Mouse (Mus musculus): ENCODE data around the gene Akap7. TPM values are rescaled to one million over a fixed set of nuclear protein-coding genes. Genes with fewer than 3 reads are reported as not detected.

Akap7 gene
- total and polyA plus RNA-seq, 2 experiments = 2.1 to 11.8 TPM

GRCm38 (mm10) chr10:25296286-25296656 lies 11.4 kb downstream of the Akap7 start:
- Histone ChIP-seq H3K27ac (replicated peaks; ENCODE audit: insufficient read depth, low read depth, low read length) (peak overlapping the region; percentile 35), H3K9ac (ENCODE audit: low read depth, low read length) (peak overlapping the region; percentile 39), H3K4me3 (ENCODE audit: insufficient read depth, low read depth, low read length) (peak overlapping the region; percentile 68), H3K79me2 (ENCODE audit: control insufficient read depth, insufficient read depth, low read length) (no peaks in the 10 kb centered on the region), H3K4me1 (ENCODE audit: control insufficient read depth, insufficient read depth, low read length) (no peaks in the 10 kb centered on the region), H3K27me3 (ENCODE audit: control insufficient read depth, insufficient read depth, low read length) (no peaks in the 10 kb centered on the region), H3K36me3 (ENCODE audit: control insufficient read depth, insufficient read depth, low read length) (no peaks in the 10 kb centered on the region)
- TF ChIP-seq CTCF (IDR thresholded peaks at IDR 0.05; ENCODE audit: low read depth, low read length) = no peak
- no peak for TF ChIP-seq POLR2A (IDR thresholded peaks at IDR 0.05; ENCODE audit: extremely low read depth, insufficient read depth, low read length)
- DNase-seq (ENCODE audit: extremely low read depth, low read depth, low spot score) = peak; percentile 26
- WGBS = 20% methylated on average over 8 of the region's 8 CpGs

GRCm38 (mm10) chr10:25295836-25296235 lies 11.8 kb downstream of the Akap7 start:
- Histone ChIP-seq H3K27ac (replicated peaks; ENCODE audit: insufficient read depth, low read depth, low read length) (no peak overlapping the region), H3K79me2 (ENCODE audit: control insufficient read depth, insufficient read depth, low read length) (no peaks in the 10 kb centered on the region), H3K4me1 (ENCODE audit: control insufficient read depth, insufficient read depth, low read length) (no peaks in the 10 kb centered on the region), H3K9ac (ENCODE audit: low read depth, low read length) (no peak overlapping the region), H3K27me3 (ENCODE audit: control insufficient read depth, insufficient read depth, low read length) (no peaks in the 10 kb centered on the region), H3K36me3 (ENCODE audit: control insufficient read depth, insufficient read depth, low read length) (no peaks in the 10 kb centered on the region), H3K4me3 (ENCODE audit: insufficient read depth, low read depth, low read length) (no peak overlapping the region)
- 86% methylated on average over 9 of the region's 9 CpGs for WGBS
- TF ChIP-seq POLR2A (IDR thresholded peaks at IDR 0.05; ENCODE audit: extremely low read depth, insufficient read depth, low read length) (no peak), CTCF (IDR thresholded peaks at IDR 0.05; ENCODE audit: low read depth, low read length) (no peak)
- no peak for DNase-seq (ENCODE audit: extremely low read depth, low read depth, low spot score)

GRCm38 (mm10) chr10:25294999-25295398 lies 12.7 kb downstream of the Akap7 start:
- 78% methylated on average over 7 of the region's 7 CpGs for WGBS
- Histone ChIP-seq H3K36me3 (ENCODE audit: control insufficient read depth, insufficient read depth, low read length) (no peaks in the 10 kb centered on the region), H3K4me1 (ENCODE audit: control insufficient read depth, insufficient read depth, low read length) (peaks cover 1% of the 10 kb centered on the region; the same call in 1 of the 2 replicates), H3K9ac (ENCODE audit: low read depth, low read length) (no peak overlapping the region), H3K4me3 (ENCODE audit: insufficient read depth, low read depth, low read length) (no peak overlapping the region), H3K27ac (replicated peaks; ENCODE audit: insufficient read depth, low read depth, low read length) (no peak overlapping the region), H3K27me3 (ENCODE audit: control insufficient read depth, insufficient read depth, low read length) (no peaks in the 10 kb centered on the region), H3K79me2 (ENCODE audit: control insufficient read depth, insufficient read depth, low read length) (no peaks in the 10 kb centered on the region)
- DNase-seq (ENCODE audit: extremely low read depth, low read depth, low spot score) = no peak
- TF ChIP-seq CTCF (IDR thresholded peaks at IDR 0.05; ENCODE audit: low read depth, low read length) (no peak), POLR2A (IDR thresholded peaks at IDR 0.05; ENCODE audit: extremely low read depth, insufficient read depth, low read length) (no peak)

- Histone ChIP-seq H3K27ac (replicated peaks; ENCODE audit: insufficient read depth, low read depth, low read length) (no peak overlapping the region), H3K79me2 (ENCODE audit: control insufficient read depth, insufficient read depth, low read length) (no peaks in the 10 kb centered on the region), H3K27me3 (ENCODE audit: control insufficient read depth, insufficient read depth, low read length) (no peaks in the 10 kb centered on the region), H3K9ac (ENCODE audit: low read depth, low read length) (no peak overlapping the region), H3K4me3 (ENCODE audit: insufficient read depth, low read depth, low read length) (no peak overlapping the region), H3K4me1 (ENCODE audit: control insufficient read depth, insufficient read depth, low read length) (peaks cover 1% of the 10 kb centered on the region; the same call in 1 of the 2 replicates), H3K36me3 (ENCODE audit: control insufficient read depth, insufficient read depth, low read length) (no peaks in the 10 kb centered on the region)
- TF ChIP-seq POLR2A (IDR thresholded peaks at IDR 0.05; ENCODE audit: extremely low read depth, insufficient read depth, low read length) (no peak), CTCF (IDR thresholded peaks at IDR 0.05; ENCODE audit: low read depth, low read length) (no peak)
- 67% methylated on average over 3 of the region's 3 CpGs for WGBS
- DNase-seq (ENCODE audit: extremely low read depth, low read depth, low spot score) = no peak
Observed at GRCm38 (mm10) chr10:25293796-25294195, 13.9 kb downstream of the Akap7 start.

GRCm38 (mm10) chr10:25291053-25291452 lies 16.6 kb downstream of the Akap7 start:
- 74% methylated on average over 4 of the region's 4 CpGs for WGBS
- no peak for DNase-seq (ENCODE audit: extremely low read depth, low read depth, low spot score)
- H3K79me2 ChIP-seq (ENCODE audit: control insufficient read depth, insufficient read depth, low read length) = no peaks in the 10 kb centered on the region
- TF ChIP-seq POLR2A (IDR thresholded peaks at IDR 0.05; ENCODE audit: extremely low read depth, insufficient read depth, low read length) = no peak
- TF ChIP-seq CTCF (IDR thresholded peaks at IDR 0.05; ENCODE audit: low read depth, low read length) = no peak
- H3K27ac ChIP-seq (replicated peaks; ENCODE audit: insufficient read depth, low read depth, low read length) = no peak overlapping the region
- H3K4me3 ChIP-seq (ENCODE audit: insufficient read depth, low read depth, low read length) = no peak overlapping the region
- no peak overlapping the region for H3K9ac ChIP-seq (ENCODE audit: low read depth, low read length)
- H3K36me3 ChIP-seq (ENCODE audit: control insufficient read depth, insufficient read depth, low read length) = no peaks in the 10 kb centered on the region
- H3K27me3 ChIP-seq (ENCODE audit: control insufficient read depth, insufficient read depth, low read length) = no peaks in the 10 kb centered on the region
- H3K4me1 ChIP-seq (ENCODE audit: control insufficient read depth, insufficient read depth, low read length) = peaks cover 1% of the 10 kb centered on the region; the same call in 1 of the 2 replicates

- DNase-seq (ENCODE audit: extremely low read depth, low read depth, low spot score) = peak; percentile 32
- Histone ChIP-seq H3K27me3 (ENCODE audit: control insufficient read depth, insufficient read depth, low read length) (no peaks in the 10 kb centered on the region), H3K4me3 (ENCODE audit: insufficient read depth, low read depth, low read length) (no peak overlapping the region), H3K36me3 (ENCODE audit: control insufficient read depth, insufficient read depth, low read length) (no peaks in the 10 kb centered on the region; the same call in 1 of the 2 replicates), H3K27ac (replicated peaks; ENCODE audit: insufficient read depth, low read depth, low read length) (no peak overlapping the region), H3K79me2 (ENCODE audit: control insufficient read depth, insufficient read depth, low read length) (no peaks in the 10 kb centered on the region), H3K4me1 (ENCODE audit: control insufficient read depth, insufficient read depth, low read length) (0 out of 2 replicates have a peak, but pooled peaks cover 2% of the 10 kb centered on the region), H3K9ac (ENCODE audit: low read depth, low read length) (no peak overlapping the region)
- 70% methylated on average over 11 of the region's 11 CpGs for WGBS
- no peak for TF ChIP-seq CTCF (IDR thresholded peaks at IDR 0.05; ENCODE audit: low read depth, low read length)
- no peak for TF ChIP-seq POLR2A (IDR thresholded peaks at IDR 0.05; ENCODE audit: extremely low read depth, insufficient read depth, low read length)
Observed at GRCm38 (mm10) chr10:25285100-25285811, 22.4 kb downstream of the Akap7 start.

Measured in liver, adult 2 months (tissue).